Mouse (Mus musculus): ENCODE data around the gene Ttll7. TPM values are rescaled to one million over a fixed set of nuclear protein-coding genes. Genes with fewer than 3 reads are reported as not detected.

The Ttll7 gene
- polyA plus RNA-seq, 1 experiment from 2014 or later = 1.6 TPM

DNA sequence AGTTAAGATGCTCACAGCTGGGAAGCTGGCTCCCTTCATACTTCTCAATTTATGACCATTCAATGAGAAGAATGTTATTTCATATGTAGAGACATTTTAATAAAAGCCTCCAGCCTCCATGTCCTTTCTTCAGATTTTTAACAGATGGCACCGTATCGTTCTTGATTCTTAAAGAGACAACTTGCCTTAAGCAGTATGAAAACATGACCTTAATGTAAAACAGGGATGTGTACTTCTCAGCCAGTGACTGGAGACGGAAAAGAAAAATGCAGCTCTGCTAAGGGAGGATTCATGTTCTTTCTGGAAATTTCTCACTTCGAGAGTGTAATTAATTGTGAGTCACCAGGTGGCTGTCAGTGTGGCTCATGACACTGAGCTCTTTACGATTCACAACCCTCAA is 167.3 kb downstream of the Ttll7 start:
- Histone ChIP-seq H3K9me3 (ENCODE audit: control insufficient read depth) (no peaks in the 10 kb centered on the region), H3K4me2 (replicated peaks; ENCODE audit: low read depth) (no peak overlapping the region), H3K27ac (ENCODE audit: low read depth, low read length) (no peak overlapping the region), H3K4me1 (replicated peaks; ENCODE audit: control insufficient read depth, insufficient read depth, low read length) (no peaks in the 10 kb centered on the region), H3K36me3 (ENCODE audit: control insufficient read depth, insufficient read depth) (no peaks in the 10 kb centered on the region), H3K27me3 (replicated peaks; ENCODE audit: control insufficient read depth, insufficient read depth, low read length) (no peaks in the 10 kb centered on the region), H3K4me3 (ENCODE audit: low read depth, low read length) (no peak overlapping the region), H3K9ac (ENCODE audit: low read depth, low read length) (no peak overlapping the region)
- ATAC-seq = no peak
- 71% methylated on average over 5 of the region's 5 CpGs for WGBS
- TF ChIP-seq CTCF (IDR thresholded peaks at IDR 0.05; ENCODE audit: low read depth) = no peak

DNA sequence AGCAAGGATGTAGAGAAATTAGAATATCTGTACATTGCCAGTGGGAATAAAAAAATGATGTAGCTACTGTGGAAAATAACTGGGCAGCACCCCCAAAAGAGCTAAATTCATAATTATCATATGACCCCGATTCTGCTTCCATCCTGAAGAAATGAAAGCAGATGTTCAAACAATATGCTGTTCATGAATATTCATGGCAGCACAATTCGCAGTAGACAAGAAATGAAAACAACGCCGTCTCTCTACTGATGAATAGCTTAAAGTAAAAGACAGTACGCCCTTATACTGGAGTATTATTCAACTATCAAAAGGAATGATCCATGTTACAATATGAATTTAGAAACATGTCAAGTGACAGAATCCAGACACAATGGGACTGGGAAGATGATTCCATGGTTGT is 174.1 kb downstream of the Ttll7 start:
- Histone ChIP-seq H3K27ac (ENCODE audit: low read depth, low read length) (no peak overlapping the region), H3K9ac (ENCODE audit: low read depth, low read length) (no peak overlapping the region), H3K4me1 (replicated peaks; ENCODE audit: control insufficient read depth, insufficient read depth, low read length) (no peaks in the 10 kb centered on the region), H3K4me2 (replicated peaks; ENCODE audit: low read depth) (no peak overlapping the region), H3K9me3 (ENCODE audit: control insufficient read depth) (no peaks in the 10 kb centered on the region), H3K4me3 (ENCODE audit: low read depth, low read length) (no peak overlapping the region), H3K36me3 (ENCODE audit: control insufficient read depth, insufficient read depth) (no peaks in the 10 kb centered on the region), H3K27me3 (replicated peaks; ENCODE audit: control insufficient read depth, insufficient read depth, low read length) (no peaks in the 10 kb centered on the region)
- 92% methylated on average over 5 of the region's 5 CpGs for WGBS
- ATAC-seq = no peak
- TF ChIP-seq CTCF (IDR thresholded peaks at IDR 0.05; ENCODE audit: low read depth) = no peak

DNA sequence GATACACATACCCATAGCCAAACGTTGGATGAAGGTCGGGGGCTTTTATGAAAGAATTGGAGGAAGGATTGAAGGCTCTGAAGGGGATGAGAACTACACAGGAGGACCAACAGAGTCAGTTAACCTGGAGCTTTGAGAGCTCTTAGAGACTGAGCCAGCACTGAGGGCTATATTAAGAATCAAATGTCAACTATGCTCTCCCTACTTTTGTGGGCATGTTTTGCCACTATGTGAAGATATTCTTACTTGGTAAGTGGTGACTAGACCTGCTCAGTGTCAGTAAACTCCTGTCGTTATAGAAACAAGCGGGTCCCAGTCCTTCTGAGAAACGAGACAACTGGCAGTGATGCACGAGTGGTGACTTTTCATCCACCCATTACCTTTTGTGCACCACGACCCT is 176.2 kb downstream of the Ttll7 start:
- H3K4me2 ChIP-seq (replicated peaks; ENCODE audit: low read depth) = no peak overlapping the region
- H3K9ac ChIP-seq (ENCODE audit: low read depth, low read length) = no peak overlapping the region
- H3K27me3 ChIP-seq (replicated peaks; ENCODE audit: control insufficient read depth, insufficient read depth, low read length) = no peaks in the 10 kb centered on the region
- no peaks in the 10 kb centered on the region for H3K4me1 ChIP-seq (replicated peaks; ENCODE audit: control insufficient read depth, insufficient read depth, low read length)
- H3K36me3 ChIP-seq (ENCODE audit: control insufficient read depth, insufficient read depth) = no peaks in the 10 kb centered on the region
- 94% methylated on average over 7 of the region's 7 CpGs for WGBS
- no peak for TF ChIP-seq CTCF (IDR thresholded peaks at IDR 0.05; ENCODE audit: low read depth)
- H3K9me3 ChIP-seq (ENCODE audit: control insufficient read depth) = no peaks in the 10 kb centered on the region
- no peak overlapping the region for H3K4me3 ChIP-seq (ENCODE audit: low read depth, low read length)
- no peak overlapping the region for H3K27ac ChIP-seq (ENCODE audit: low read depth, low read length)
- ATAC-seq = no peak

DNA sequence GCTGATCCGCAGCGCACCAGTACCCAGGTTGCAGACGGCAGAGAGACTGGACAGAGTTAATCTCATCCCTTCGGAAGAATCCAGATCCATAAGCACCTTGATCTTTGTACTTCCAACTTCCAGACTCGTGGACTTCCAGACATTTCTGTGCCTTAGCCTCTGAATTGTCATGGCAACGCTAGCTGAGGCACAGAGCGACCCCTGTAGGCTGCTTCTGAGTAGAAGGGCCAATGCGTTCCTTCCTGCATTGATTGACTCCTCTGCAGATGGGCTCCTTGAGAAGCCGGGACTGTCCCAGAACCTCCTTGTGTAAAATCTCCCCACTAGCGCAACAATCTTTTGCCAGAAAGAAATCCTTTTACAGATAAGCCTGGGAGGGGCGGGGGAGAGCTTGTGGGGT is 177.6 kb downstream of the Ttll7 start:
- no peak overlapping the region for H3K4me3 ChIP-seq (ENCODE audit: low read depth, low read length)
- no peak for ATAC-seq
- WGBS = 65% methylated on average over 11 of the region's 11 CpGs
- no peaks in the 10 kb centered on the region for H3K9me3 ChIP-seq (ENCODE audit: control insufficient read depth)
- H3K36me3 ChIP-seq (ENCODE audit: control insufficient read depth, insufficient read depth) = no peaks in the 10 kb centered on the region
- TF ChIP-seq CTCF (IDR thresholded peaks at IDR 0.05; ENCODE audit: low read depth) = no peak
- no peaks in the 10 kb centered on the region for H3K27me3 ChIP-seq (replicated peaks; ENCODE audit: control insufficient read depth, insufficient read depth, low read length)
- no peak overlapping the region for H3K9ac ChIP-seq (ENCODE audit: low read depth, low read length)
- no peak overlapping the region for H3K4me2 ChIP-seq (replicated peaks; ENCODE audit: low read depth)
- no peaks in the 10 kb centered on the region for H3K4me1 ChIP-seq (replicated peaks; ENCODE audit: control insufficient read depth, insufficient read depth, low read length)
- H3K27ac ChIP-seq (ENCODE audit: low read depth, low read length) = no peak overlapping the region

DNA sequence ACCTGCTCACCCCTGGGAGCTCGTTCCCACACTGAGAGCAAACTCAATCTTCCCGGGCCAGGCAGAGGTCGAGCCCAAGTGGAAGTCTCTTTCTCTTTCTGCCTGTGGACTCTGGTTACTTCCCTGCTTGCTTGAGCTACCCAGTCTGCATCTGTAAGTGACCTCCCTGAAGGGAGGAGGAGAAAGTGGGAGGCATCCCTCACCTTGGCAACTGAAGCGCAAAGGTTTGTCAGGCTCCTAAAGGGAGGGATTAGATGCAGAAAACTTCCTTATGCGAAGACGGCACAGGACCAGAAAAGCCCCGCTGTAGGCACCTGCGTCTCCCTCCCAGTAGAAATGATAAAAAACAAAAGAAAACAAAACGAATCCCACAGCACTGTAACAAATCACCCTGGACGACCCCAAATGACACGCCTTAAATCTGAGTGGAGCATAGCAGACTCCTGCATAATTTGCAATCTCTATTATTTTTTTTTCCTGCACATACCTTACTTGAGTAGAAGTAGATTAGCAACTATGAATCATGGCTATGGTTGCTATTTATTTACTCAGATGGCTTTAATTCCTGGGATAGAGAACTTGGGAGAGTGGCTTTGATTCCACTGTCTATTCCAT is 178.2 kb downstream of the Ttll7 start:
- Histone ChIP-seq H3K27me3 (replicated peaks; ENCODE audit: control insufficient read depth, insufficient read depth, low read length) (no peaks in the 10 kb centered on the region), H3K27ac (ENCODE audit: low read depth, low read length) (no peak overlapping the region), H3K4me2 (replicated peaks; ENCODE audit: low read depth) (no peak overlapping the region), H3K4me1 (replicated peaks; ENCODE audit: control insufficient read depth, insufficient read depth, low read length) (no peaks in the 10 kb centered on the region), H3K9ac (ENCODE audit: low read depth, low read length) (no peak overlapping the region), H3K9me3 (ENCODE audit: control insufficient read depth) (no peaks in the 10 kb centered on the region), H3K4me3 (ENCODE audit: low read depth, low read length) (no peak overlapping the region), H3K36me3 (ENCODE audit: control insufficient read depth, insufficient read depth) (no peaks in the 10 kb centered on the region)
- 44% methylated on average over 11 of the region's 11 CpGs for WGBS
- no peak for ATAC-seq
- TF ChIP-seq CTCF (IDR thresholded peaks at IDR 0.05; ENCODE audit: low read depth) = no peak

Other genes with a start within 250 kb of the Ttll7 start
- not detected in 2 replicates for gene Dnase2b, start 236.8 kb upstream of the Ttll7 start, polyA plus RNA-seq (2015; fragmentation: Nextera tagmentation; extraction: Ambion mirVana)
- gene 4930503B20Rik, start 201.1 kb upstream of the Ttll7 start, polyA plus RNA-seq (2015; fragmentation: Nextera tagmentation; extraction: Ambion mirVana) = not detected in 2 replicates
- gene Samd13, start 166.8 kb upstream of the Ttll7 start, polyA plus RNA-seq (2015; fragmentation: Nextera tagmentation; extraction: Ambion mirVana) = 0.07 and 0.14 TPM in 2 replicates
- 25.3 and 27.0 TPM in 2 replicates for gene Prkacb, start 39.4 kb upstream of the Ttll7 start, polyA plus RNA-seq (2015; fragmentation: Nextera tagmentation; extraction: Ambion mirVana)